Mouse (Mus musculus) liver, embryonic 16.5 days (tissue): Measurements from ENCODE around the gene Cnbd2. TPM values are rescaled to one million over a fixed set of nuclear protein-coding genes. Genes with fewer than 3 reads are reported as not detected.

Source experiments
- ATAC-seq: fragments of 200-750 bp; cut with Nextera tagmentation; 2 replicates; pipeline ENCODE4 v1.8.0; 2017; ENCODE audit warnings: low read depth, mild to moderate bottlenecking, moderate number of reproducible peaks, moderate library complexity
- H3K27ac ChIP-seq: fragments of 300-500 bp; sonication (generic); 2 replicates; pipeline ENCODE4 v1.5.1; 2014; ENCODE audit warnings: mild to moderate bottlenecking, low read length
- H3K27me3 ChIP-seq: fragments of 300-500 bp; sonication (generic); 2 replicates; pipeline ENCODE4 v1.6.1; 2014; ENCODE audit warnings: low read depth, low read length, mixed read lengths; ENCODE audit not compliant: control insufficient read depth, insufficient read depth
- H3K36me3 ChIP-seq: fragments of 300-500 bp; sonication (generic); 2 replicates; pipeline ENCODE4 v1.6.1; 2014; ENCODE audit warnings: mild to moderate bottlenecking; ENCODE audit not compliant: control insufficient read depth, insufficient read depth
- H3K4me1 ChIP-seq: fragments of 300-500 bp; sonication (generic); 2 replicates; pipeline ENCODE4 v1.6.1; 2014; ENCODE audit warnings: low read depth, low read length, mixed read lengths; ENCODE audit not compliant: control insufficient read depth
- H3K4me2 ChIP-seq: fragments of 300-500 bp; sonication (generic); 2 replicates; pipeline ENCODE4 v1.6.1; 2014; ENCODE audit warnings: low read depth, low read length, mixed read lengths
- H3K4me3 ChIP-seq: fragments of 300-500 bp; sonication (generic); 2 replicates; pipeline ENCODE4 v1.5.1; 2014; ENCODE audit warnings: low read depth, mild to moderate bottlenecking, low read length
- H3K9ac ChIP-seq: fragments of 300-500 bp; sonication (generic); 2 replicates; pipeline ENCODE4 v1.6.1; 2014; ENCODE audit warnings: low read depth, low read length
- H3K9me3 ChIP-seq: fragments of 300-500 bp; sonication (generic); replicated peaks from 2 replicates; pipeline ENCODE4 v1.6.1; 2016; ENCODE audit warnings: low read length; ENCODE audit not compliant: control insufficient read depth
- WGBS: fragments of 180-500 bp; shearing (Covaris S2); extraction: QIAGEN DNeasy Blood & Tissue Kit; methylation state at CpG from one replicate; pipeline ENCODE4 v1.1.7; 2014; ENCODE audit not compliant: insufficient replicate concordance; 5-methylcytosine and 5-hydroxymethylcytosine counted together
- polyA plus RNA-seq: library from polyadenylated mRNA; unstranded; fragments of >200 nt; fragmentation: Nextera tagmentation; extraction: Ambion mirVana; gene quantifications from 2 replicates; pipeline ENCODE4 v1.2.1, GENCODE M21; 2015

Gene Cnbd2
- polyA plus RNA-seq, 1 experiment from 2014 or later, result 1.9 TPM

- no peak for ATAC-seq
- Histone ChIP-seq H3K4me1 (no peaks in the 10 kb centered on the region), H3K9ac (no peak overlapping the region), H3K4me2 (no peak overlapping the region), H3K36me3 (no peaks in the 10 kb centered on the region), H3K27me3 (no peaks in the 10 kb centered on the region), H3K27ac (no peak overlapping the region), H3K4me3 (no peak overlapping the region), H3K9me3 (no peaks in the 10 kb centered on the region)
- 78% methylated on average over 4 of the region's 4 CpGs for WGBS
Measured at GRCm38 (mm10) chr2:156349286-156349848, 37.3 kb downstream of the Cnbd2 start.

- Histone ChIP-seq H3K9ac (no peak overlapping the region), H3K9me3 (no peaks in the 10 kb centered on the region), H3K27me3 (no peaks in the 10 kb centered on the region), H3K4me1 (no peaks in the 10 kb centered on the region), H3K4me3 (no peak overlapping the region), H3K4me2 (no peak overlapping the region), H3K36me3 (no peaks in the 10 kb centered on the region), H3K27ac (no peak overlapping the region)
- no peak for ATAC-seq
- 73% methylated on average over 7 of the region's 7 CpGs for WGBS
Measured at GRCm38 (mm10) chr2:156351243-156351642, 39.1 kb downstream of the Cnbd2 start.

GRCm38 (mm10) chr2:156352413-156353165 lies 40.5 kb downstream of the Cnbd2 start:
- Histone ChIP-seq H3K9me3 (no peaks in the 10 kb centered on the region), H3K4me3 (no peak overlapping the region), H3K27ac (no peak overlapping the region), H3K4me2 (no peak overlapping the region), H3K27me3 (no peaks in the 10 kb centered on the region), H3K9ac (no peak overlapping the region), H3K36me3 (no peaks in the 10 kb centered on the region), H3K4me1 (no peaks in the 10 kb centered on the region)
- 59% methylated on average over 8 of the region's 8 CpGs for WGBS
- ATAC-seq, result no peak

GRCm38 (mm10) chr2:156353265-156353692 lies 41.2 kb downstream of the Cnbd2 start:
- Histone ChIP-seq H3K9me3 (no peaks in the 10 kb centered on the region), H3K4me2 (no peak overlapping the region), H3K4me3 (no peak overlapping the region), H3K36me3 (no peaks in the 10 kb centered on the region), H3K27ac (no peak overlapping the region), H3K9ac (no peak overlapping the region), H3K4me1 (no peaks in the 10 kb centered on the region), H3K27me3 (no peaks in the 10 kb centered on the region)
- ATAC-seq, result no peak
- 43% methylated on average over 7 of the region's 7 CpGs for WGBS

- no peaks in the 10 kb centered on the region for H3K27me3 ChIP-seq
- H3K4me2 ChIP-seq, result no peak overlapping the region
- H3K4me3 ChIP-seq, result no peak overlapping the region
- 71% methylated on average over 7 of the region's 7 CpGs for WGBS
- no peaks in the 10 kb centered on the region for H3K36me3 ChIP-seq
- H3K9ac ChIP-seq, result no peak overlapping the region
- no peak for ATAC-seq
- H3K27ac ChIP-seq, result no peak overlapping the region
- no peaks in the 10 kb centered on the region for H3K4me1 ChIP-seq
- no peaks in the 10 kb centered on the region for H3K9me3 ChIP-seq
Measured at GRCm38 (mm10) chr2:156356031-156356430, 43.9 kb downstream of the Cnbd2 start.

- H3K36me3 ChIP-seq, result no peaks in the 10 kb centered on the region
- 57% methylated on average over 3 of the region's 3 CpGs for WGBS
- no peak for ATAC-seq
Measured at GRCm38 (mm10) chr2:156368465-156368864, 56.4 kb downstream of the Cnbd2 start.

GRCm38 (mm10) chr2:156370896-156371295 lies 58.8 kb downstream of the Cnbd2 start:
- Histone ChIP-seq H3K27me3 (no peaks in the 10 kb centered on the region), H3K9me3 (no peaks in the 10 kb centered on the region), H3K9ac (no peak overlapping the region), H3K4me2 (no peak overlapping the region), H3K36me3 (no peaks in the 10 kb centered on the region), H3K4me1 (no peaks in the 10 kb centered on the region), H3K27ac (no peak overlapping the region), H3K4me3 (no peak overlapping the region)
- ATAC-seq, result no peak
- 60% methylated on average over 7 of the region's 7 CpGs for WGBS

More at GRCm38 (mm10) chr2:156368465-156368864, 56.4 kb downstream of the Cnbd2 start:
- H3K4me2 ChIP-seq, result no peak overlapping the region
- no peak overlapping the region for H3K4me3 ChIP-seq
- H3K9ac ChIP-seq, result no peak overlapping the region
- no peak overlapping the region for H3K27ac ChIP-seq
- no peaks in the 10 kb centered on the region for H3K27me3 ChIP-seq
- H3K9me3 ChIP-seq, result no peaks in the 10 kb centered on the region
- H3K4me1 ChIP-seq, result no peaks in the 10 kb centered on the region

GRCm38 (mm10) chr2:156376956-156377355 lies 64.9 kb downstream of the Cnbd2 start:
- H3K4me2 ChIP-seq, result no peak overlapping the region
- H3K9me3 ChIP-seq, result no peaks in the 10 kb centered on the region
- no peaks in the 10 kb centered on the region for H3K36me3 ChIP-seq
- no peak for ATAC-seq
- H3K4me1 ChIP-seq, result no peaks in the 10 kb centered on the region
- no peak overlapping the region for H3K9ac ChIP-seq
- no peak overlapping the region for H3K27ac ChIP-seq
- H3K4me3 ChIP-seq, result no peak overlapping the region
- no peaks in the 10 kb centered on the region for H3K27me3 ChIP-seq
- 68% methylated on average over 7 of the region's 7 CpGs for WGBS

- 78% methylated on average over 10 of the region's 10 CpGs for WGBS
- H3K9ac ChIP-seq, result no peak overlapping the region
- H3K36me3 ChIP-seq, result no peaks in the 10 kb centered on the region
- no peaks in the 10 kb centered on the region for H3K27me3 ChIP-seq
- no peak overlapping the region for H3K27ac ChIP-seq
- no peaks in the 10 kb centered on the region for H3K4me1 ChIP-seq
- H3K9me3 ChIP-seq, result no peaks in the 10 kb centered on the region
- H3K4me3 ChIP-seq, result no peak overlapping the region
- no peak for ATAC-seq
- H3K4me2 ChIP-seq, result no peak overlapping the region
Measured at GRCm38 (mm10) chr2:156379929-156380328, 67.8 kb downstream of the Cnbd2 start.
